13 mouse cellular contexts compared by ENCODE assay signal in genomic region chr1:118492811-118493210, GRCm38 (mm10).
DNase-seq lines count a peak whose midpoint lies in the region; ATAC-seq lines count a peak whose summit lies in the region.
"Had no signal": no experiment of that assay in that cellular context is flagged by ENCODE, and none has a peak within 500 bp of the region (broad histone marks: within the 10 kb centered on the region; RNA-seq: fewer than 3 reads in every experiment).

No protein-coding gene starts in this region.

- H3K4me1 ChIP-seq in heart, embryonic 16.5 days (ENCODE audit: control insufficient read depth, insufficient read depth, low read length): peaks cover 30% of the 10 kb centered on the region
- H3K4me1 ChIP-seq: megakaryocyte, embryonic 14.5 days had no signal

- no peaks in the 10 kb centered on the region for H3K27me3 ChIP-seq in heart, embryonic 16.5 days (ENCODE audit: control insufficient read depth, insufficient read depth, low read length)
- H3K27me3 ChIP-seq: megakaryocyte, embryonic 14.5 days; neural tube, embryonic 13.5 days had no signal

- no peak overlapping the region for H3K4me3 ChIP-seq in heart, embryonic 16.5 days (ENCODE audit: low read length)
- H3K4me3 ChIP-seq: megakaryocyte, embryonic 14.5 days; neural tube, embryonic 13.5 days had no signal

- no peaks in the 10 kb centered on the region for H3K9me3 ChIP-seq in heart, embryonic 16.5 days (replicated peaks; ENCODE audit: control insufficient read depth, low read length)
- H3K9me3 ChIP-seq: megakaryocyte, embryonic 14.5 days; neural tube, embryonic 13.5 days had no signal

- no peak for ATAC-seq in heart, embryonic 16.5 days (replicated peaks; ENCODE audit: extremely low read depth, insufficient read depth, low FRiP score)
- ATAC-seq: intestine, embryonic 16.5 days had no signal

- peak overlapping the region; percentile 25 for H3K27ac ChIP-seq in heart, embryonic 16.5 days (ENCODE audit: low read length)
- H3K27ac ChIP-seq: neural tube, embryonic 13.5 days had no signal

- H3K4me2 ChIP-seq in heart, embryonic 16.5 days (ENCODE audit: low read depth, low read length): no peak overlapping the region
- H3K4me2 ChIP-seq: neural tube, embryonic 13.5 days had no signal

- H3K36me3 ChIP-seq in heart, embryonic 16.5 days (ENCODE audit: control insufficient read depth, insufficient read depth): peaks cover 4% of the 10 kb centered on the region

- H3K9ac ChIP-seq in heart, embryonic 16.5 days (ENCODE audit: low read length): peak overlapping the region; percentile 41
- H3K9ac ChIP-seq: neural tube, embryonic 13.5 days had no signal

- WGBS in heart, embryonic 16.5 days: 64% methylated on average over 3 of the region's 3 CpGs

- DNase-seq in heart, adult 9 months (ENCODE audit: low spot score in 2 of 2): no peak
- peak; percentile 33 for DNase-seq in thymus, postnatal 0 days (ENCODE audit: low spot score)
- DNase-seq in thymus, postnatal 4 days: no peak
- peak; percentile 9 for DNase-seq in adipocyte (ENCODE audit: low spot score)
- DNase-seq in right cerebral cortex, postnatal 36 days (ENCODE audit: low spot score in 2 of 2): no peak
- no peak for DNase-seq in testis, postnatal 14 days (ENCODE audit: low spot score)
- DNase-seq: layer of hippocampus, adult 9-11 months; right cerebral cortex, postnatal 4 days; thymus, adult 2 months had no signal

Comparison
In these comparisons a context has a peak if more than half of its experiments do, and no peak if none do; other contexts are left out.
1. DNase-seq: peak in thymus, postnatal 0 days (single experiment) and adipocyte (single experiment); none in heart, adult 9 months (0 of 2), thymus, postnatal 4 days (single experiment), right cerebral cortex, postnatal 36 days (0 of 2) and testis, postnatal 14 days (single experiment).